Mouse (Mus musculus): ENCODE data around the gene Slc22a14.
A peak's percentile ranks its signal among the peaks of the same experiment; 100 is the strongest.

DNA sequence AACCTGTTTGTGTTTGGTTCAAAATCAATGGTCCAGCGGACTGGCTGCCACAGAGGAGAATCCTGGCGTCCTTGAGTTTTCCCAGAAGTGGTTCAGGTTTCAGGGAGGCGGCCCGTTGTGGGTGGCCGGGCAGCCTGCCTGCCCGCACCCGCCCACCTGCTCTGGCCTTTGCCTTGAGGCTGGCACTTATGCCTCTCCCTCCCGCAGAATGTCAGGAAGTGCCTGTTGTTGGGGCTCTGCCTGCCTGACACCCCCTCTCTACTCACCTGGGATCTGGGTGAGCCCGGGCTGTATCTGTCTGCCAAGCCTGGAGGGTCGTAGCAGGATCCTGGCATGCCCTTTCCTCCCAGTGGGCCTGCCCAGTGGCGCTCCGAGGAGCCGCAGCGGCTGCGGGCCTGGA, 42.5 kb upstream of the Slc22a14 start:
- no peak for TF ChIP-seq MAX (IDR thresholded peaks at IDR 0.05; ENCODE audit: low read depth)
- no peak for TF ChIP-seq SRF (IDR thresholded peaks at IDR 0.05; ENCODE audit: control insufficient read depth, insufficient read length, low read depth)
- TF ChIP-seq POLR2A (IDR thresholded peaks at IDR 0.05; ENCODE audit: insufficient read length, low read depth) = no peak
- no peak for TF ChIP-seq REST (IDR thresholded peaks at IDR 0.05; ENCODE audit: insufficient read depth, insufficient read length)
- peak; percentile 40 for TF ChIP-seq TCF3 (IDR thresholded peaks at IDR 0.05; ENCODE audit: insufficient read length, low read depth)

Measured in myocyte (in vitro differentiated cells).